Mouse (Mus musculus) E14TG2a.4 (cell line): Measurements from ENCODE around the gene Epsti1.

Experiments
- CTCF ChIP-seq: conservative IDR thresholded peaks from 2 replicates; pipeline ENCODE4 v1.5.1; 2014; ENCODE audit warnings: low read length
- NANOG ChIP-seq: IDR thresholded peaks from 2 replicates; pipeline ENCODE4 v1.6.1; 2014; ENCODE audit warnings: borderline replicate concordance, low read length, mixed read lengths

DNA sequence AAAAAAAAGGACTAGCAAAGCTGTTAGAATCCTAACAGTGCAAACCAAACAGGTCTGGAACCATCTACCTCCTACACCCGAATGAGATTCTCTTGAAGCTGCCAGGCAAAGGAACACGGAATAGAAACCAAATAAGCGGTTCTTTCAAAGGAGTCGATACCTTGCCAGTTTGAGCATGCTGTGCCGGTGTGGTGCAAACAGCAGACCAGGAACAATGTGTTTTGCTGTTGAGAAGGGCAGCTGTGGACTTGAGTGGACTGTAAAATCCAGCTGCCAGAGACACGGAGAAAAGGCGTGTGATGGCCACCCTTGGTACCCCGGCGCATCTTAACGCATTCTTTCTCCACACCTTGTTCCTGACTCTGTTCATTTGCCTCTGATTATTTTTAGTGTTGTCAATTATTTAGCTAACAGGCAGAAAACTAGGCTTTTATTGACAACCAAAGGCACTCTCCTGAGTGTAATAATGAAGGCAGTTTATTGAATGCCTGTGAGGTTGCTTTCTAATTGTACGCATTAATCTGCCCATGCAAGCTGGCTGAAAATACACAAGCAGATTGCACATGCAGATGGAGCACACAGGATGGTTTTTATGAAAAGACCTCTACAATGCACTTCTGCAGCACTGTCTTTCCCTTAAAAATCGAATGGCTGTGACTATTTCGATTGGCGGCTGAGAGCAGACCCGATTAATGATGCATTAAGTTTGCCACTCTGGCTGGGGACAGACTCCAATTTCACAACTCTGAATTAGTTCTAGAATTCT lies 38.9 kb downstream of the Epsti1 start:
- TF ChIP-seq CTCF (no peak), NANOG (no peak)
